Mouse (Mus musculus): ENCODE data around the gene Gm1043.

Gm1043 gene

GRCm38 (mm10) chr5:37212938-37213708 lies 128.0 kb downstream of the Gm1043 start:
- DNase-seq = no peak

GRCm38 (mm10) chr5:37213709-37214103 lies 128.5 kb downstream of the Gm1043 start:
- no peak for DNase-seq

- no peak for DNase-seq
Observed at GRCm38 (mm10) chr5:37214614-37215013, 129.4 kb downstream of the Gm1043 start.

- DNase-seq = no peak
Observed at GRCm38 (mm10) chr5:37215276-37215675, 130.1 kb downstream of the Gm1043 start.

- DNase-seq = no peak
Observed at GRCm38 (mm10) chr5:37219615-37220014, 134.4 kb downstream of the Gm1043 start.

- DNase-seq = no peak
Observed at GRCm38 (mm10) chr5:37220575-37220974, 135.4 kb downstream of the Gm1043 start.

- DNase-seq = no peak
Observed at GRCm38 (mm10) chr5:37221563-37221962, 136.4 kb downstream of the Gm1043 start.

GRCm38 (mm10) chr5:37222316-37222715 lies 137.1 kb downstream of the Gm1043 start:
- DNase-seq = no peak

GRCm38 (mm10) chr5:37225708-37226107 lies 140.5 kb downstream of the Gm1043 start:
- DNase-seq = no peak

- DNase-seq = no peak
Observed at GRCm38 (mm10) chr5:37227956-37228680, 142.9 kb downstream of the Gm1043 start.

- no peak for DNase-seq
Observed at GRCm38 (mm10) chr5:37228894-37229293, 143.7 kb downstream of the Gm1043 start.

- no peak for DNase-seq
Observed at GRCm38 (mm10) chr5:37233010-37233557, 147.9 kb downstream of the Gm1043 start.

- DNase-seq = no peak
Observed at GRCm38 (mm10) chr5:37238654-37239053, 153.5 kb downstream of the Gm1043 start.

GRCm38 (mm10) chr5:37240550-37240949 lies 155.4 kb downstream of the Gm1043 start:
- no peak for DNase-seq

GRCm38 (mm10) chr5:37241224-37241623 lies 156.1 kb downstream of the Gm1043 start:
- DNase-seq = no peak

- peak; percentile 96 for DNase-seq
Observed at GRCm38 (mm10) chr5:37241651-37242151, 156.5 kb downstream of the Gm1043 start, which contains the start of gene Crmp1. Gene Crmp1 (plus strand): TSS chr5:37241940.

- DNase-seq = peak; percentile 66
Observed at GRCm38 (mm10) chr5:37242360-37243168, 157.4 kb downstream of the Gm1043 start.

GRCm38 (mm10) chr5:37243169-37243886 lies 158.2 kb downstream of the Gm1043 start:
- DNase-seq = peak; percentile 54

GRCm38 (mm10) chr5:37244161-37244560 lies 159.0 kb downstream of the Gm1043 start:
- DNase-seq = peak; percentile 68

GRCm38 (mm10) chr5:37244666-37245242 lies 159.6 kb downstream of the Gm1043 start:
- peak; percentile 38 for DNase-seq

- peak; percentile 76 for DNase-seq
Observed at GRCm38 (mm10) chr5:37245651-37246050, 160.5 kb downstream of the Gm1043 start.

All from cerebellum, adult 8-10 months (tissue).